Mouse (Mus musculus): Measurements from ENCODE around the gene Them7. TPM values are rescaled to one million over a fixed set of nuclear protein-coding genes. Genes with fewer than 3 reads are reported as not detected.

Gene Them7
- polyA plus RNA-seq, 1 experiment from 2014 or later = 1.4 TPM

GRCm38 (mm10) chr2:105397446-105398211 lies 173.5 kb downstream of the Them7 start:
- WGBS (ENCODE audit: insufficient replicate concordance) = 36% methylated on average over 5 of the region's 5 CpGs
- H3K27ac ChIP-seq (replicated peaks) = no peak overlapping the region

GRCm38 (mm10) chr2:105398636-105399084 lies 174.5 kb downstream of the Them7 start:
- under 1% methylated on average over 31 of the region's 31 CpGs for WGBS (ENCODE audit: insufficient replicate concordance)

More at GRCm38 (mm10) chr2:105397446-105398211, 173.5 kb downstream of the Them7 start:
- H3K4me3 ChIP-seq (replicated peaks) = peak overlapping the region; percentile 75
- H3K9ac ChIP-seq = no peak overlapping the region
- H3K4me1 ChIP-seq (replicated peaks) = peaks cover 49% of the 10 kb centered on the region
- peaks cover 11% of the 10 kb centered on the region; the same call in 1 of the 2 replicates for H3K36me3 ChIP-seq (replicated peaks)
- H3K9me3 ChIP-seq (replicated peaks) = no peaks in the 10 kb centered on the region
- H3K4me2 ChIP-seq = peak overlapping the region; percentile 92
- H3K27me3 ChIP-seq = peaks cover 3% of the 10 kb centered on the region; the same call in 1 of the 2 replicates
- no peak for ATAC-seq (ENCODE audit: insufficient read depth)

GRCm38 (mm10) chr2:105399085-105399891 lies 175.2 kb downstream of the Them7 start, which contains the start of gene Rcn1:
TSS of gene Rcn1 (minus strand) at chr2:105399319.
- peaks cover 49% of the 10 kb centered on the region for H3K4me1 ChIP-seq (replicated peaks)
- no peaks in the 10 kb centered on the region for H3K9me3 ChIP-seq (replicated peaks)
- under 1% methylated on average over 57 of the region's 57 CpGs for WGBS (ENCODE audit: insufficient replicate concordance)
- peak within 1 kb of the TSS; percentile 92 for H3K4me2 ChIP-seq
- peak within 1 kb of the TSS; percentile 64 for H3K9ac ChIP-seq
- peaks cover 3% of the 10 kb centered on the region; the same call in 1 of the 2 replicates for H3K36me3 ChIP-seq (replicated peaks)
- H3K27ac ChIP-seq (replicated peaks) = peak within 1 kb of the TSS; percentile 77
- H3K4me3 ChIP-seq (replicated peaks) = peak within 1 kb of the TSS; percentile 75
- ATAC-seq (ENCODE audit: insufficient read depth) = peak; percentile 79
- peaks cover 3% of the 10 kb centered on the region; the same call in 1 of the 2 replicates for H3K27me3 ChIP-seq

More at GRCm38 (mm10) chr2:105398636-105399084, 174.5 kb downstream of the Them7 start:
- Histone ChIP-seq H3K9me3 (replicated peaks) (no peaks in the 10 kb centered on the region), H3K9ac (peak overlapping the region; percentile 64), H3K36me3 (replicated peaks) (peaks cover 5% of the 10 kb centered on the region; the same call in 1 of the 2 replicates), H3K4me2 (peak overlapping the region; percentile 92), H3K4me3 (replicated peaks) (peak overlapping the region; percentile 75), H3K27me3 (peaks cover 3% of the 10 kb centered on the region; the same call in 1 of the 2 replicates), H3K27ac (replicated peaks) (peak overlapping the region; percentile 77), H3K4me1 (replicated peaks) (peaks cover 49% of the 10 kb centered on the region)
- peak; percentile 50 for ATAC-seq (ENCODE audit: insufficient read depth)

GRCm38 (mm10) chr2:105400558-105400957 lies 176.4 kb downstream of the Them7 start:
- H3K4me1 ChIP-seq (replicated peaks) = peaks cover 46% of the 10 kb centered on the region
- no peak overlapping the region for H3K27ac ChIP-seq (replicated peaks)
- H3K27me3 ChIP-seq = peaks cover 3% of the 10 kb centered on the region; the same call in 1 of the 2 replicates
- H3K4me2 ChIP-seq = no peak overlapping the region
- 68% methylated on average over 4 of the region's 4 CpGs for WGBS (ENCODE audit: insufficient replicate concordance)
- no peak for ATAC-seq (ENCODE audit: insufficient read depth)
- no peaks in the 10 kb centered on the region for H3K9me3 ChIP-seq (replicated peaks)
- no peak overlapping the region for H3K4me3 ChIP-seq (replicated peaks)
- no peaks in the 10 kb centered on the region for H3K36me3 ChIP-seq (replicated peaks)
- H3K9ac ChIP-seq = no peak overlapping the region

- Histone ChIP-seq H3K4me2 (no peak overlapping the region), H3K9ac (no peak overlapping the region), H3K36me3 (replicated peaks) (no peaks in the 10 kb centered on the region), H3K27ac (replicated peaks) (no peak overlapping the region), H3K9me3 (replicated peaks) (no peaks in the 10 kb centered on the region), H3K4me1 (replicated peaks) (peaks cover 36% of the 10 kb centered on the region), H3K4me3 (replicated peaks) (no peak overlapping the region), H3K27me3 (peaks cover 3% of the 10 kb centered on the region; the same call in 1 of the 2 replicates)
- no peak for ATAC-seq (ENCODE audit: insufficient read depth)
- 72% methylated on average over 2 of the region's 2 CpGs for WGBS (ENCODE audit: insufficient replicate concordance)
Observed at GRCm38 (mm10) chr2:105402180-105402579, 178.1 kb downstream of the Them7 start.

- Histone ChIP-seq H3K36me3 (replicated peaks) (no peaks in the 10 kb centered on the region), H3K9me3 (replicated peaks) (no peaks in the 10 kb centered on the region), H3K27ac (replicated peaks) (no peak overlapping the region), H3K4me1 (replicated peaks) (peaks cover 10% of the 10 kb centered on the region), H3K9ac (no peak overlapping the region), H3K4me2 (no peak overlapping the region), H3K27me3 (no peaks in the 10 kb centered on the region), H3K4me3 (replicated peaks) (no peak overlapping the region)
- 70% methylated on average over 4 of the region's 4 CpGs for WGBS (ENCODE audit: insufficient replicate concordance)
- ATAC-seq (ENCODE audit: insufficient read depth) = no peak
Observed at GRCm38 (mm10) chr2:105408511-105408910, 184.4 kb downstream of the Them7 start.

- Histone ChIP-seq H3K36me3 (replicated peaks) (no peaks in the 10 kb centered on the region), H3K9ac (no peak overlapping the region), H3K27ac (replicated peaks) (no peak overlapping the region), H3K27me3 (no peaks in the 10 kb centered on the region), H3K4me1 (replicated peaks) (peaks cover 17% of the 10 kb centered on the region), H3K4me3 (replicated peaks) (no peak overlapping the region), H3K9me3 (replicated peaks) (no peaks in the 10 kb centered on the region), H3K4me2 (no peak overlapping the region)
- 82% methylated on average over 1 of the region's 1 CpGs for WGBS (ENCODE audit: insufficient replicate concordance)
- peak; percentile 69 for ATAC-seq (ENCODE audit: insufficient read depth)
Observed at GRCm38 (mm10) chr2:105409253-105409652, 185.1 kb downstream of the Them7 start.

GRCm38 (mm10) chr2:105414309-105414708 lies 190.2 kb downstream of the Them7 start:
- 7% methylated on average over 2 of the region's 2 CpGs for whole genome bisulfite sequencing (ENCODE audit: insufficient replicate concordance)
- H3K9me3 ChIP-seq (replicated peaks) = no peaks in the 10 kb centered on the region
- H3K36me3 ChIP-seq (replicated peaks) = no peaks in the 10 kb centered on the region
- H3K27ac ChIP-seq (replicated peaks) = no peak overlapping the region
- peaks cover 34% of the 10 kb centered on the region for H3K4me1 ChIP-seq (replicated peaks)
- H3K27me3 ChIP-seq = no peaks in the 10 kb centered on the region
- no peak overlapping the region for H3K4me3 ChIP-seq (replicated peaks)
- ATAC-seq (ENCODE audit: insufficient read depth) = peak; percentile 74
- no peak overlapping the region for H3K4me2 ChIP-seq
- H3K9ac ChIP-seq = no peak overlapping the region

GRCm38 (mm10) chr2:105416046-105416659 lies 192.0 kb downstream of the Them7 start:
- 61% methylated on average over 7 of the region's 7 CpGs for WGBS (ENCODE audit: insufficient replicate concordance)
- H3K9ac ChIP-seq = no peak overlapping the region
- H3K27me3 ChIP-seq = no peaks in the 10 kb centered on the region
- no peaks in the 10 kb centered on the region for H3K9me3 ChIP-seq (replicated peaks)
- ATAC-seq (ENCODE audit: insufficient read depth) = no peak
- peaks cover 34% of the 10 kb centered on the region for H3K4me1 ChIP-seq (replicated peaks)
- H3K36me3 ChIP-seq (replicated peaks) = no peaks in the 10 kb centered on the region
- no peak overlapping the region for H3K4me3 ChIP-seq (replicated peaks)
- no peak overlapping the region for H3K27ac ChIP-seq (replicated peaks)
- no peak overlapping the region for H3K4me2 ChIP-seq

GRCm38 (mm10) chr2:105416660-105417348 lies 192.7 kb downstream of the Them7 start:
- H3K27me3 ChIP-seq = no peaks in the 10 kb centered on the region
- no peaks in the 10 kb centered on the region for H3K36me3 ChIP-seq (replicated peaks)
- no peaks in the 10 kb centered on the region for H3K9me3 ChIP-seq (replicated peaks)
- no peak for ATAC-seq (ENCODE audit: insufficient read depth)
- no peak overlapping the region for H3K4me3 ChIP-seq (replicated peaks)
- peaks cover 34% of the 10 kb centered on the region for H3K4me1 ChIP-seq (replicated peaks)
- H3K27ac ChIP-seq (replicated peaks) = no peak overlapping the region
- no peak overlapping the region for H3K9ac ChIP-seq
- 61% methylated on average over 8 of the region's 8 CpGs for WGBS (ENCODE audit: insufficient replicate concordance)
- H3K4me2 ChIP-seq = no peak overlapping the region

All from liver, embryonic 15.5 days (tissue).